Mouse (Mus musculus) ES-E14 (cell line): ENCODE measurements around the gene Pcgf3. TPM values are rescaled to one million over a fixed set of nuclear protein-coding genes. Genes with fewer than 3 reads are reported as not detected.

Experiments used
- DNase-seq: peaks from one replicate; pipeline ENCODE4 v3.0.0-alpha.2; 2013; ENCODE audit warnings: low read depth, low spot score
- H3K27ac ChIP-seq: 2 replicates; pipeline ENCODE4 v1.5.1; 2012; ENCODE audit warnings: low read depth, mild to moderate bottlenecking, low read length, moderate library complexity, mixed read lengths; ENCODE audit not compliant: poor library complexity, insufficient read depth, severe bottlenecking
- H3K36me3 ChIP-seq: 2 replicates; pipeline ENCODE4 v1.6.1; 2012; ENCODE audit warnings: mild to moderate bottlenecking, low read length, moderate library complexity, mixed read lengths; ENCODE audit not compliant: control insufficient read depth, poor library complexity, insufficient read depth, severe bottlenecking
- H3K4me1 ChIP-seq, 2 experiments: fragments of 150-350 bp in 1 of 2; sonication (generic) in 1 of 2; 2 replicates each; pipeline ENCODE4 v1.6.1; 2012; ENCODE audit warnings: low read length in 2 of 2, mild to moderate bottlenecking in 1 of 2, mixed read lengths in 1 of 2; ENCODE audit not compliant: control insufficient read depth in 2 of 2, insufficient read depth in 2 of 2, poor library complexity in 1 of 2
- H3K4me3 ChIP-seq, 2 experiments: fragments of 150-350 bp in 1 of 2; sonication (generic) in 1 of 2; 2 replicates each; pipeline ENCODE4 v1.5.1; 2012; ENCODE audit warnings: low read length in 2 of 2, low read depth in 1 of 2, mild to moderate bottlenecking in 1 of 2, mixed read lengths in 1 of 2; ENCODE audit not compliant: insufficient read depth in 1 of 2, poor library complexity in 1 of 2, severe bottlenecking in 1 of 2
- H3K9ac ChIP-seq: 2 replicates; pipeline ENCODE4 v1.6.1; 2012; ENCODE audit warnings: low read depth, mild to moderate bottlenecking, low read length, mixed read lengths; ENCODE audit not compliant: poor library complexity, insufficient read depth, severe bottlenecking
- H3K9me3 ChIP-seq: fragments of 150-350 bp; sonication (generic); 2 replicates; pipeline ENCODE4 v1.6.1; 2012; ENCODE audit warnings: low read depth, mild to moderate bottlenecking, low read length; ENCODE audit not compliant: control insufficient read depth, insufficient read depth
- CHD2 ChIP-seq: IDR thresholded peaks from 2 replicates; pipeline ENCODE4 v1.6.1; 2014; ENCODE audit warnings: mild to moderate bottlenecking, low read depth, low read length, inconsistent platforms
- HCFC1 ChIP-seq: IDR thresholded peaks from 2 replicates; pipeline ENCODE4 v1.6.1; 2012; ENCODE audit warnings: low read length, inconsistent platforms, borderline replicate concordance; ENCODE audit not compliant: insufficient read depth
- MAFK ChIP-seq: IDR thresholded peaks from 2 replicates; pipeline ENCODE4 v1.6.1; 2014; ENCODE audit warnings: mild to moderate bottlenecking, low read depth, low read length, inconsistent platforms; ENCODE audit not compliant: insufficient read depth
- ZC3H11A ChIP-seq: IDR thresholded peaks from 2 replicates; pipeline ENCODE4 v1.6.1; 2012; ENCODE audit warnings: low read depth, mild to moderate bottlenecking, inconsistent platforms, low read length, borderline replicate concordance
- ZNF384 ChIP-seq: IDR thresholded peaks from 2 replicates; pipeline ENCODE4 v1.6.1; 2012; ENCODE audit warnings: low read depth, low read length, inconsistent platforms
- in situ Hi-C, 2 experiments: fragments of 600-800 bp; cut with MboI; formaldehyde crosslinking; loops; one replicate each; pipeline ENCODE4 v1.15.1; 2025; ENCODE audit warnings: low sequenced_read_pairs in 2 of 2, inconsistent platforms in 1 of 2; ENCODE audit not compliant: unreplicated experiment in 2 of 2
- total RNA-seq: library from RNA; depleted of rRNA; stranded (reverse); fragments of 300-350 nt; gene quantifications from 2 replicates; pipeline ENCODE4 v1.2.3, GENCODE M21; 2012

Pcgf3 gene
- total RNA-seq, 1 experiment: 29.1 TPM

DNA sequence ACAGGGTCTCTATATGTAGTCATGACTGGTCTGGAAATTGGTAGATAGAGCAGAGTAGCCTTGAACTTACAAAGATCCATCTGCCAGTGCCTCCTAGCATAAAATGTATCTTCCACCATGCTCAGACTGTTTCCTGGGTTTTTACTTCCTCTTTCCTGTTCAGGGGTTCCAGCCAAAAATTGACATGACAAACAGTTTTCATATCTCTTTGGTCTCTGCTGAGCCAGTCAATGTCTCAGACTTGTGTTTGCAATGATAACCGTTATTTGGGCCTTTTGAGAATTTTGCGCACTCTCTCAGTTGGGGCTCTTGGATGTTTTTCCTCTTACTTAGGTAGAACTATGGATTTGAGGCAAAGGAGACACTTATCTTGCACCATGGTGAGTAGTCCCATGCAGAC, 73.2 kb downstream of the Pcgf3 start:
- Histone ChIP-seq H3K4me1 (no peaks in the 10 kb centered on the region), H3K4me3 (no peak overlapping the region), H3K9me3 (no peaks in the 10 kb centered on the region), H3K36me3 (no peaks in the 10 kb centered on the region), H3K9ac (no peak overlapping the region), H3K27ac (no peak overlapping the region)
- no peak for TF ChIP-seq MAFK
- TF ChIP-seq ZC3H11A: no peak
- no peak for TF ChIP-seq CHD2
- TF ChIP-seq ZNF384: no peak
- TF ChIP-seq HCFC1: no peak
- DNase-seq: no peak
- in situ Hi-C loops: no loop called here

DNA sequence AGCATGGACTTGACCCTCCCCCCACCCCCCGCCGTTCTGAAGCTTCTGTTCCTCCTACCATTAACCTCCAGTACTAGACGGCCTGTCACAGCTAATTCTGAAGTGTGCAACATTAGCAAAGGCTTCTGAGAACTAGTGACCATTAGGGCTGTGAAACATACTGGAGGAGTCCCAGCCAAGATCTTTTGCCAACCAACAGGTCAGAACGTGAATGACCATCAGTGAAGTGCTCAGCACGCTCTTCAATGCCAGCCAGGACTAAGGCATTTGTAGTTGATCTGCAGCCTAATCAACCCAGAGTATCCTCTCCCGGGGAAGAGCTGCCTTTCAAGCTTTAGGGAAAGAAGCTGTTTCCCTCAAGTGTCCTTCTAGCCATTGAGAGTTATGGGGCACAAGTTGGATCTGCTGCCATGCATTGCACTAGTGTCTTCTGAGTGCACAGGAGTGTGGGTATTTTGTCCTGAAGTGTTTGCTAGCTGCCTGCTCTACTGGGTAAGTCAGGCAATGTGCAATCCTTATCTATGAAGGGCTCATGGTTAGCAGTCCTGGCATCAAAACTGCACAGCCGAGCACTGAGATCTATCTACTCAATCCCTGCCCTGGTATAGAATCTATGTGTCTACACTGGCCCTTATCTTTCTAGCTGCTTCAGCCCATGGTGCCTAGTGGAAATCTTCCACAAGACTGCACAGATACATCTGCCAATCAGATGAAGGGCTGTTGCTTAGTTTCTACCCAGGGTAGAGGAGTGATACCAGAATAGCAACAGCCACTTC, 82.7 kb downstream of the Pcgf3 start:
- H3K4me3 ChIP-seq: no peak overlapping the region
- DNase-seq: no peak
- H3K9me3 ChIP-seq: no peaks in the 10 kb centered on the region
- in situ Hi-C loops: no loop called here
- H3K36me3 ChIP-seq: no peaks in the 10 kb centered on the region
- H3K27ac ChIP-seq: no peak overlapping the region
- H3K4me1 ChIP-seq: no peaks in the 10 kb centered on the region
- H3K9ac ChIP-seq: no peak overlapping the region
- TF ChIP-seq MAFK (no peak), CHD2 (no peak), ZNF384 (no peak), ZC3H11A (no peak), HCFC1 (no peak)

DNA sequence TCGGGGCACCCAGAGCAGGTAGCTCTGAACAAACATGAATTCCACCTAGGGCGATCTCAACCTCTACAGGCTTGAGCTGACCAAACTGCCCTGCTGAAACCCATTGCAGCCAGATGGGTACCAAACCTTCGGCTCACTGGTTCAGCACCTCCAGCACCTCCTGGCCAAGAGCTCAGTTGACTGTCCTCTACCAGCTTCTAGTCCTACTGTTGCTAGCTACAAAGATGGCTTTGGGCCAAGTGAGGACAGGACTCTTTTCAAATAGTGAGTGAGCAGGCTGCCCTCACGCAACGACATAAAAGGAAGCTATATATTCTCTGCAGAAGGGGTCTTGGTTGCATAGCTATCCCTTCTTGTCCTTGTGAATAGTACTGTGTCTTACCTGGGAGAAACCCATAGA, 86.6 kb downstream of the Pcgf3 start:
- Histone ChIP-seq H3K4me1 (peaks cover 0 to 4% of the 10 kb centered on the region in 2 experiments; a peak in 1 of 4 replicates), H3K27ac (no peak overlapping the region), H3K9ac (no peak overlapping the region), H3K36me3 (no peaks in the 10 kb centered on the region), H3K9me3 (no peaks in the 10 kb centered on the region), H3K4me3 (no peak overlapping the region)
- in situ Hi-C loops: no loop called here
- TF ChIP-seq CHD2 (no peak), HCFC1 (no peak), MAFK (no peak), ZC3H11A (no peak), ZNF384 (no peak)
- DNase-seq: no peak

DNA sequence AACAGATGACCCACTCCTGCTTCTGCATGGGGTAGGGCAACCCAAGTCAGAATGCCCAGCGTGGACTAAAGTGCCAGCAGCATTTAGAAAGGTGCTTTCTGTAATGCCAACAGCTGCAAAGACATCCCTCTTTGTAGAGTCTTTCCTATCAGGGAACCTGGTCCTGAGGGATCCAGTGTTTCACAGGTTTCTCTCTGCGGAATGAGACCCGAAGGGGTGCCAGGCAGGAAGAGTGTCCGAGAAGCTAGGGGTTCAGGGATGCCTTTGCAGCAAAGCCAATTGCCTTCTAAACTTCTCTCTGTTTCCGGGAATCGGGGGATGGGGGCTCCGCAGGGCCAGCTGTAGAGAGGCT, 88.1 kb downstream of the Pcgf3 start:
- Histone ChIP-seq H3K9me3 (no peaks in the 10 kb centered on the region), H3K27ac (no peak overlapping the region), H3K4me1 (peaks cover 0 to 4% of the 10 kb centered on the region in 2 experiments; a peak in 1 of 4 replicates), H3K9ac (no peak overlapping the region), H3K36me3 (no peaks in the 10 kb centered on the region), H3K4me3 (peak overlapping the region; percentile 56 to 71; a peak in 3 of 4 replicates)
- TF ChIP-seq ZNF384 (no peak), CHD2 (no peak), HCFC1 (no peak), MAFK (no peak)
- no peak for DNase-seq
- in situ Hi-C loops: no loop called here
